ENCODE assay signal across 13 mouse cellular contexts in genomic region chr5:14260156-14260555, GRCm38 (mm10).
"Had no signal": no experiment of that assay in that cellular context is flagged by ENCODE, and none has a peak within 500 bp of the region (broad histone marks: within the 10 kb centered on the region; RNA-seq: fewer than 3 reads in every experiment).

No protein-coding gene starts in this region.

- DNase-seq: lung, adult 18-20 months; lung, embryonic 14.5 days; lung, postnatal 10 days; lung, postnatal 4 days; midbrain, embryonic 14.5 days; retina, postnatal 1 day; right cerebral cortex, adult 18-20 months; right cerebral cortex, postnatal 25 days; right cerebral cortex, postnatal 4 days; spleen, adult 18-20 months; thymus, adult 18-20 months; thymus, postnatal 14 days; thymus, postnatal 36 days had no signal
